Mouse (Mus musculus): ENCODE data around the gene Tlk2.

Tlk2 gene

DNA sequence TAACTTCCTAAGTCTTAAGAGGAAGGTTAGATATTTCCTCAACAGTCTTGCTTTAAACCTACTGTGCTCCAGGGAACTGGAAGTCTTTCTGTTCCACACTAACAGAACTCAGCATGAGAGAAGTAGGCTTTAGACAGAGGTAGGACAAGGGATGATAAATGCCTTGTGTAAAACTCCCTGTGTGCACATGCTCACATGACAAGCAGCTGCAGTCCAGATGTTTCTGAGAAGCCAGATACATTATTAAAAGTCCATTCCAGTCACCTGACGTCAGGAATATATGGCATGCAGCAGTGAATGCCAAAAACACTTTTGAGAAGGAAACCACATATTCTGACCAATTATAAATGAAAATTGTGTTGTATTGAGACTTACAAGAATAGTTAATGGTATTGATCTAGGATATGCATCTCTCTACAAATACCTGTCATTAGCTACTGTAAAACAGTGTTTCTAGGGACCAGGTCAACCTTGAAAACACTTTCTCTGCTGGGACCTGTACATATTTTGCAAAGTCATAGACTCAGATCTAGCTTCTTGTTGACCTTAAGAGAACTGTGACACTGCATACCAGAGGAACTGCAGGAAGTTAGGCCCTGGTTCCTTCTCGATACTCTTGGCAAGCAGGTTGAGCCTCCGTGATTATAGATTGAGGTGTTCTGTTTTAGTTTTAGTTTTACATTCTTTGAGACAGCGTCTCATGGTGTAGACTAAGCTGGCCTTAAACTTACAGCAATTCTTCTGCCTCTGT, 83.2 kb downstream of the Tlk2 start:
- DNase-seq (ENCODE audit: low read depth, low spot score), result no peak

- no peak for DNase-seq (ENCODE audit: low read depth, low spot score)
These were observed 85.9 kb downstream of the Tlk2 start for GRCm38 (mm10) chr11:105264506-105264905.

- no peak for DNase-seq (ENCODE audit: low read depth, low spot score)
These were observed 86.4 kb downstream of the Tlk2 start for GRCm38 (mm10) chr11:105264988-105265387.

DNA sequence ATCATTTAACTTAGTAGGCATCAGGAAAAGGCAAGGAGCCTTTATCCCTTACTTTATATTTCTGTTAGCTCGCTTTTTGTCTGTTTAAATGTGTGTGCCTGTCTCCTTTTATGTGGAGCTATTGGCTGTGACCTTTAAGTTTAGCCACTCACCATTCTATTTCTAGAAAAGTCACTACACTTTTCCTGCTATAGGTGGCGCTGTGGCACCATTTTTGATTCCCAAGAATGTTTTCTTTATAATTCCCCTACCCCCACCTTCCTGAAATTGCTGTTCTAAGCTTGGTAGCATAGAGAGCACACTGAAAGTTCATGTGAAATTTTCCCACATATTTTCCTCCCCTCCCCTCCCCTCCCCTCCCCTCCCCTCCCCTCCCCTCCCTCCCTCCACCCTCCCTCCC, 91.5 kb downstream of the Tlk2 start:
- peak; percentile 71 for DNase-seq (ENCODE audit: low read depth, low spot score)

DNA sequence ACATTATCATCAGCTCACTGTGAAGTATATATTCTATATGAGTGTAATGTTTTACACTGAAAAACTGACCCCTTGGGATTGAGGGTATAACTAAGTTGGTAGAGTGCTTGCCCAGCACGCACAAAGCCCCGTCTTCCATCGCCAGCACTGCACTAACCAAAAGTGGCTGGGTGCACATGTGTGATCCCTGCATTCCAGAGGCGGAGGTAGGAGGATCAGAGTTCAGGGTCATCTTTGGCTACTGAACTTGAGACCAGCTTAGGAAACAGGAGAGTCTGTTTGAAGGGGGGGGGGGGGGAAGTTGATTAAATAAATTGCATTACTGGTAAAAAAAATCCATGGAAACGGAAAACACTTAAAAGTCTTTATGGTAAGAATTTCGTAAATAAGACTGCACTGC, 101.8 kb downstream of the Tlk2 start:
- DNase-seq (ENCODE audit: low read depth, low spot score), result no peak

GRCm38 (mm10) chr11:105281291-105281690, 102.7 kb downstream of the Tlk2 start:
- no peak for DNase-seq (ENCODE audit: low read depth, low spot score)

DNA sequence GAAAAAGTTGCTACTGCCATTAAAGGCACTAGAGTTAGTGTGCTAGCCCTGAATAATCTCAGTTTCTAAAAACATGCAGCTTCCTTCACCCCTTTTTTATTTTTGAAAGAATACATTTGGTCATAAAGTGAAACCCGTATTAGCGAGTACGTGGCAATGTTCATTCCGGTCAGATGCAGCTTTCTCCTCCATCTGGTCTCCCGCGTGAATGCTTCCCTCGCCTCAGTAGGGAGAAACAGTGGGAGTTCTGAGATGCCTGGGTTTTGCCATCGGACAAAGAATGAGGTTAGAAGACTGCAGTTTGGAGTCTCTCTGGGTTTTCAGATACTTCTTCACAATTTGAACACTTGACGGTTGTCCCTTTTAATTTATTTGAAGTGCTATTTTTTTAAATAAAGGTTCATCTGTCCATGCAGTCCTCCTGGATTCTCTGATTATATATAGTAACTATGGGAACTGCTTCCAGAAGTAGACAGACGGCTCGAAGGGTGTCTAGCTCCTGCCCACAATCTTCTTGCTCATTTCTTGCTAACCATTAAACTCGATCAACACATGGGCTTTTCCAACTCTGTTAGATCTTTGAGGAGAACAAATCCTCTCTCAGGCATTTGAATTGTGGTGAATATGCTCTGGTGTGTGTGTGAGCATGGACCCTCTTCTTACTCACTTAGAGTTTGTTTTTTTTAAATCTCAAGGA, 103.3 kb downstream of the Tlk2 start:
- peak; percentile 78 for DNase-seq (ENCODE audit: low read depth, low spot score)

DNA sequence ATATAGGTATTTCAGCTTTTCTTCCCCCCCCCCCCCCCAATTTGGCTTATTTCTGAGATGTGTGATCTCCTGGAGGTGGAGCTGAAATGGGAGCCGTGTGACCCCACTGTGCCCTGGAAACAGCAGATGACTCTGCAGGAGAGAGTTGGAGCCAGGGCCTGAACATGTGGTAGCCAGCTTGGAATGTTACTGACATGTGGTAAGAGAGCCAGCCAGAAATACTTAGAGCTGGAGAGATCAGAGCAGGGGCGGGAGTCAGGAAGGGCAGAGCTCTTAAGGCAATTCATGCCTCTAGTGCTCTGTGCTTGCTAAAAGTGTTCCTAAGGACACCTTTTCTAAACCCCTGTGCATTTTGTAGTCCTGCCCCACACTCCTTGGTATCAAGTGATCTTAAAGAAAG, 103.9 kb downstream of the Tlk2 start:
- DNase-seq (ENCODE audit: low read depth, low spot score), result peak; percentile 58

GRCm38 (mm10) chr11:105283016-105283415, 104.4 kb downstream of the Tlk2 start:
- no peak for DNase-seq (ENCODE audit: low read depth, low spot score)

- DNase-seq (ENCODE audit: low read depth, low spot score), result no peak
These were observed 107.1 kb downstream of the Tlk2 start for GRCm38 (mm10) chr11:105285720-105286119.

DNA sequence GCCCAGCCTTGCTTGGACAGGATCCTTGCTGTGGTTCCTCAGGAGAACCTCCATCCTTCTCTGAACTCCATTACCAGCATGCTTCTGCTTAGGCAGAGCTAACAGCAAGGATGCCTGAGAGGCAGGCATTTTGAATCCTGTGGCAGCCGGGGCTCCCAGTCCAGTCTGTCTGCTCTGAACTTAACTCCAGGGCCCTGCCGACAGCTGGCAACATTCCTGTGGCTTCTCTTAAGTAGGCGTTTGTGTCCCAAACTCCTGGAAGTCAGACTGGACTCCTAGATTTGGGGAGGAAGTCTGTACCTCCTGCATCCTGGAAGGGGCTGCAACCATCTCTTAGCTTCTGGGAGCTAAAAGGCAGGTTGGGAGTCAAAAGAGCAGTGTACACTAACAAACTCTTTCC, 110.8 kb downstream of the Tlk2 start:
- DNase-seq (ENCODE audit: low read depth, low spot score), result no peak

DNA sequence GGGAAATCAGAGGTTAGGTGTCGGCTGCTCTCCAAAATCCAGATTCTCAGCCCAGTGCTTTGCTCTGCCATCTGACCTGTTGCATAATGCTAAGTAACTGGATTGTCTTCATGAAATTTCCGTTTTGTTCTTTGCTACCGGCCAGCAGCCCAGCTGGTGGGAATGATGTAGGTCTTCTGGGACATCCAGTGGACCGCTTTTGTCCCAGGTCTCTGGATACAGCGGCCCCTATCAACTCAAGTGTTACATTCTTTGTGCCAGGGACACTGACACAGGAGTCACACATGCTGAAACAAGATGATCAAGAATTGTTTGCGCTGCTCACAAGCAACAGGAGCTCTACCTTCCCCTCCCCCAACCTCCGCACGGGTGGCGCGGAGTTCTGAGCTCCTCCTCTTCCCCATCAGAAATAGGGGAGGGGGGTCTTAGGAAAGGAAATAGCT, 113.1 kb downstream of the Tlk2 start:
- DNase-seq (ENCODE audit: low read depth, low spot score), result no peak

- peak; percentile 56 for DNase-seq (ENCODE audit: low read depth, low spot score)
These were observed 113.8 kb downstream of the Tlk2 start, which contains the start of gene Mrc2 for GRCm38 (mm10) chr11:105292124-105293071. Gene Mrc2, plus strand, starts transcription at chr11:105292643.

DNA sequence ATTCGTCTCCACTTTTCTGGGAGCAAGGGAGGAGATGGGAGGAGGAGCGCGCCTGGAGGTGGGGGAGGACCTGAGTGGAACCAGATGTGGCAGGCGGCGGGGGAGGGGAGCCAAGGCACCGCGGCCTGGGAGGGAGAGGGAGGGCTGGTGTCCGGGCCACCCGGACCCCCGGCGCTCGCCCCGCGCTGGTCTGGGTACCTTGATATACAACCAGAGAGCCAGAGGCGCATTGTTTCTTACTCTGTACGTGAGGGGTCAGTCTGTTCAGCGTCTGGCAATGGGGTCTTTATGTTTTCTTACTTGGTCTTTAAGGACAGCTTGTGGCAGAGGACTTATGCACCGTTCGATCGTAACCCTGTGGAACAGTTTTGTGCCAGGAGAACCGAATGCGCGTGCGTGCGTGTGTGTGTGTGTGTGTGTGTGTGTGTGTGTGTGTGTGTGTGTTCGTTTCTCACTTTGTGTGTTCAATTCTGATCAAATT, 114.5 kb downstream of the Tlk2 start:
- DNase-seq (ENCODE audit: low read depth, low spot score), result no peak

- no peak for DNase-seq (ENCODE audit: low read depth, low spot score)
These were observed 115.4 kb downstream of the Tlk2 start for GRCm38 (mm10) chr11:105293901-105294494.

- DNase-seq (ENCODE audit: low read depth, low spot score), result no peak
These were observed 117.5 kb downstream of the Tlk2 start for GRCm38 (mm10) chr11:105296084-105296483.

- DNase-seq (ENCODE audit: low read depth, low spot score), result no peak
These were observed 131.6 kb downstream of the Tlk2 start for GRCm38 (mm10) chr11:105310197-105310596.

DNA sequence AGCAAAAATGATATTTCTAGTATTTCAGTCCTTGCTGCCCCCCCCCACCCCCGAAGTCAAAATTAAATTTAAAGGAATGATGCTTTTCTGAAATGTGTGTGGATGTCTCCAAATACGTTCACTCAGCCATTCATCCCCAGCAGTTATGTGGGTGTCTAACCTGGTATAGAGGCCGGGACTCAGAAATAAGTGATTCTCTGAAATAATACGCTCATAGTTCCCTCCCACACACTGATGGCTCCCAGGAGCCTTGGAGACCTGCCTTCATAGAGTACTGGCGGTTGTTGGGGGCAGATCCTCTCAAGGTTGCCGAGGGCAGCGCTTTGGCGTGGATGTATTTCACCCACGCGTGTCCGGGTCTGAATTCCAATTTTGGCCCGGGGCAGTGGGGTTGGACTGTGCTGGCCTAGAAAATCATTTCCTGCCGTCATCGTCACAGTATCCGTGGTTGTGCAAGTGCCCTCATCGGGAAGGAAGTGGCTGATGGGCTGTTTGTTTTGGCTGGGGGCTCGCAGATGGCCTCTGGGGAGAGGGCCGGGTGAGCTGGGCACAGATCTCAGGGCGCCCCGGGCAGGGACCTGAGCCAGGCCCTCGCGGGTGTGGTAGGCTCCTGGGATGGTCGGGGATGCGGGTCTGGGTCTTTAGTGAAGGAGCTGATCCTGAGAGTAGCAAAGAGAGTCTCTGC, 132.8 kb downstream of the Tlk2 start:
- peak; percentile 54 for DNase-seq (ENCODE audit: low read depth, low spot score)

- DNase-seq (ENCODE audit: low read depth, low spot score), result peak; percentile 65
These were observed 133.8 kb downstream of the Tlk2 start for GRCm38 (mm10) chr11:105312311-105312942.

DNA sequence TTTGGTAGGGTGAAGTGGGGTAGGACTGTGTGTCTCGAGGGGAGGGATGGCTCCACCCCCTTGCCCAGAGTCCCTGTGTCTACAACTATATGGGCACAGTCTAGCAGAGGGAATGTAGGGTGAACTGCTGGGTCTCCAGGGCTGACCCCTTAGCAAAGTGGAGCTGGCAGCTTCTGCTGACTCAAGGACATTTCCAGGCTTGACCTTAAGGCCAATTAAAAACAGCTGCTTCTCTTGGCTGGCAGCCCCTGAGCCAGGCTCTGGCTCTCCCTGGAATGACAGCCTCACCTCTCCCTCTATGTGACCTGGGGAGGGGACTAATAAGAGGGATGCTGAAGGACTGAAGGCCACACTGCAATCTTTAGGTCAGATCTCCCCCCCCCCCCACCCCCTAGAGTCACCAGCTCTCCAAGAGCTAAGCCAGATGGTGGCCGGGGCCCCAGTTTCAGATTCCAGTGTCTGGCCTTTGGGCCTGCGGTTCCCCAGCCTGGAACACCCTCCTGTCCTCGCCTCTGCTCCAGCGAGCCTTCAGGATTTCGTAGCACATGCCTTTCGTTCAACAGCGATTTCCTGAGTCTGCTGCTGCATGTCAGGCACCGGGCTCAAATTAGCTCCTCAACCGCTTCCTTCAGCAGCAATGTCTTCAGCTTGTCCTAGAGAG, 134.5 kb downstream of the Tlk2 start:
- peak; percentile 47 for DNase-seq (ENCODE audit: low read depth, low spot score)

Measured in brain, adult 2 months (tissue).